Mouse (Mus musculus): ENCODE data around the gene Adgrv1.

The Adgrv1 gene

GRCm38 (mm10) chr13:81086969-81087682 lies 545.8 kb downstream of the Adgrv1 start:
- in situ Hi-C loops (cut with MboI; ENCODE audit: low pct_unique_long_range_greater_than_20kb in 1 of 2, low sequenced_read_pairs in 2 of 2, unreplicated experiment in 1 of 2) = no loop called here

DNA sequence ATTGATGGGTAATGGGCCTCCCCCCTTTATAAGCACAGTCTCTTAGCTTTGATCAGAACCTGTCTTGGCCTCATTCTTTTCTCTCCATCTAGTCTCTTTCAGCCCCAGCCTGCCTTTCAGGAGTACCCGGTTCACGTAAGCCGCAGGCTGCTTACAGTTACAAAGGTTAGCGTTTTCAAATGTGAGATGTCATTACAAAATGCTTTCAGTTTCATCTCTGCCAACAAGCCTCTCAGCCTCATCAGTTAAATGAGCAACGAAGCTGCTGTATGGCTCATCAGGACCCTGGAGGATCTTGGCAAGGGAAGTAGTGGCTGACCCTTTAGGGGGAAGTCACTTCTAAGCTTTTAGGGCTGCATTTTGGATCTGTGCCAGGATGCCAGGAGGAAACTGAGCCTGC lies 560.7 kb downstream of the Adgrv1 start:
- in situ Hi-C loops (cut with MboI; ENCODE audit: low pct_unique_long_range_greater_than_20kb in 1 of 2, low sequenced_read_pairs in 2 of 2, unreplicated experiment in 1 of 2) = no loop called here

DNA sequence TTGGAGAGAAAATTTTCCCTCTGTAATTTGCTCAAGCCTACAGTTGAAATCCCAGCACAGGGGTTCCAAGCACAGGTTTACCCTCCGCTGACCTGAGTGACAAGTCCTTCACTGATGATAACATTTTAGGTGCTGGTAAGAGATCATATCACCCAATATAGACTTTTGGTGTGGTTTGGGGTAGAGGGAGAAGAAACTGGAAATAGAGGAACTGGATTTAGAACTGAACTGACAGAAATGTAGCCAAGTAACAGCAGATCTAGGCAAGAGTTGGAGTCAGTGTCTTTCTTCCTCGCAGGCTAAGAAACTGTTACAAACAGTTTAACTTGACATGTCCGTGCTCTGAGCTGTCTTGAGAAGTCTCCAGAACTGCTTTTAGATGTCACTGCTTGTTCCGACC lies 581.5 kb downstream of the Adgrv1 start:
- in situ Hi-C loops (cut with MboI; ENCODE audit: low pct_unique_long_range_greater_than_20kb in 1 of 2, low sequenced_read_pairs in 2 of 2, unreplicated experiment in 1 of 2) = no loop called here

DNA sequence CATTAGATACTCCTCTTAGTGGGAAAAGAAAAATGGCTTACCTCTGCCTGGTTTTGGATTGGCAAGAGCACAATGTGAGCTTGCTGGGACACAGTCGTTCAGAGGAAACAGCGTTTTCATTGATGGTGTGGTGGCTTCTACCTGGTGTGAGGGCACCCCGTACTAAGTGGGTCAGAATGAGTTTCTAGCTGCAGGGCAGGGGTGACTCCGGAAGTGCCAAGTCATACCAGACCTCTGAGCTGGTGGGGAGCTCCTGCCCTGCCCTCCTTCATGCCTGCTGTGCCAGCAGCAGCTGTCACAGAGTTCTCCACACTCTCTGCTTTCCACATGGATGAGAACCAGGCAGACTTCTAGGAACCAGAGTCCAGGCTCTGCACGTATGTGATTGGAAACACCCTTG lies 582.0 kb downstream of the Adgrv1 start:
- in situ Hi-C loops (cut with MboI; ENCODE audit: low pct_unique_long_range_greater_than_20kb in 1 of 2, low sequenced_read_pairs in 2 of 2, unreplicated experiment in 1 of 2) = no loop called here

DNA sequence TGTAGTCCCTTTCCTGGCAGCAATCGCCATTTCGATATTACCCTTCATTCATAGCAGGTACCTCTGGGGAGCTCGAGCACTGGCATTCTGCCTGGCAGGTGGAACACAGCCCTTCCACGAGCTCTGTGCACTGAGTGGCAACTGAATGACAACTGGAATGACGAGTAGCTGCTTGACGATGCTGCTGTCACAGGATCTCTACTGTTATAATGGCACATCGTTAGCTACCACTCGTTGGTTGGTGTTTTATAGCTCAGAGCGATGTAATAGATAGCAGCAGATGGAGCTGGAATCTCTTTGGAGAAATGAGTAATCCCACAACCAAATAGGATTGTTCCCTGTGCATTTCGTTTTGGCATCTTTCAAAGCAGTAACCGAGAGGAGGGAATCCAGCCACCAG lies 587.6 kb downstream of the Adgrv1 start:
- in situ Hi-C loops (cut with MboI; ENCODE audit: low pct_unique_long_range_greater_than_20kb in 1 of 2, low sequenced_read_pairs in 2 of 2, unreplicated experiment in 1 of 2) = no loop called here

Measured in mouse embryonic stem cell (cell line).